Mouse (Mus musculus) embryo, embryonic 11 days (tissue): Measurements from ENCODE around the gene Gm39115.

ENCODE experiments used
- DNase-seq: peaks from one replicate; pipeline ENCODE4 v3.0.0-alpha.2; 2015

The Gm39115 gene

DNA sequence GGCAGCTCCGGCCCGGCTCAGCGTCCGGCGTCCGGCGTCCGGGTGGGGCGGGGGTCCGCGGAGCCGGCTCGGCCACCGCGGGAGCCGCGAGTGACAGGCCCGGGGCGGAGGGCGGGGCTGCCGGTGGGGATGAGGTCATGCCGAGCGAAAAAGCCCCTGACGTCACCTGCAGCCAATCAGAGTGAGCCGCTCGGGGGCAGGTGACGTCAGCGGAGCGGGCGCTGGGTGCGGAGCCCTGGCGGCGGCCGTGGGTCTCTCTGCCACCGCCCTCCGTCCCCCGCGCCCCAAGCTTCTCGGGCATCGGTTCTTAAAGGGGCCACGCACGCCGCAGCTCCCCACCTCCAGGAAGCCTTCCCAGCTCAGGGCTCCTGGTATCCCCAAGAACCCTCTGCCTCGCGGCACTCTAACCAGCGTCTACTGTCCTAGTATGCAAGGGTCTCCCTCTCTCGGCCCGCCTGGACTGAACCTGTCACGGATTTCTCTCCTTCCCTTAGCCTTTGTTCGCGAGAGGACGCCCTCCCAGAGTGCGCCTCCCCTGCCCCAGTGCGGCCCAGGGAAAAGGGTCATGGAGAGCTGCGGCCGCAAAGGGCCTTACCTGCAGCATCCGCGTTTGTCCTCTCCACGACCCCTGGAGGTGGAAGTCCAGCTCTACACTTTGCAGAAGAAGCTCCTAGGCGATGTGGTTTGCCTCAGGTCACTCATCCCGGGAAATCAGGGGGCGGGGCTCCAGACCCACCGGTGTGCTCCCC, 40.5 kb downstream of the Gm39115 start, which contains the start of gene Dusp8:
Gene Dusp8 (minus strand): TSS at position 661 of the 749 bp plus-strand sequence.
- peak; percentile 93 for DNase-seq

DNA sequence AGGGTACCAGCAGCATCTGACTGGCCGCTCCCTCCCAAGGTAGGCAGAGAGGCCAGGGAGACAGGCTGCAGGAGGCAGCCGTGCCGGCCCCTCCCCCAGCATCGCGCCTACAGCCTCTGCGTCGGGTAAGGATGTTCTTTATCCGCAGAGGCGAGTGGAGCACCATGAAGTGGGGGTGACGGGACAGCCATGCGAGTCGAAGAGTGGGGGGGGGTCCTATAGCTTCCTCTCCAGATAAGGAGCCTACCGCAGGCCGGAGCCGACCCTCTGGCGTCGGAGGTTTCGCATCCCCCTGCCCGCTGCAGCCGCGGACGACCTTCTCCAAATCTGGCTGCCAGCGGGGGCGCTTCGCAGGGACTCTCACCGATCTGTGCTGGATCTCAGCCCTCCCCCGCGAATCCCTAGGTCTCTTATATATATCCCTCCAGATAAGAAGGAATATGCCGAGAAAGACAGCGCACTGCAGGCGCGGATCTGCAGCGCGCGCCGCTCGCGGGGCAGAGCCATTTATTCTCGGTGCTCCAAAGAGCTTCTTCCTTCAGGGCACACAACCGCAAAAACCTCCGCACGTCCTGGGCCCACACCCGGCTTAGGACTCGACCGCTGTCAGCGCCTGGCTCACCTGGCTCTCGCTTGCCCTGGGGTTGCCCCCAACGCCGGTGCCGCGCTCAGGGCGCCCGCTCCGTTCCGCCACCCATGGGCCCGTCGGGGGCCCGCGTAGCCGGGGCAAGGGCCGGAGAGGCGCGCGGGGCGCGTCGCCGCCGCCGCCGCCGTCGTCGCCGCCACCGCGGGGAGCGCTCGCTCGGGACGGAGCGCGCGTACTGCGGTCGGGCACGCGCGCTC, 41.3 kb downstream of the Gm39115 start:
- DNase-seq = peak; percentile 51

DNA sequence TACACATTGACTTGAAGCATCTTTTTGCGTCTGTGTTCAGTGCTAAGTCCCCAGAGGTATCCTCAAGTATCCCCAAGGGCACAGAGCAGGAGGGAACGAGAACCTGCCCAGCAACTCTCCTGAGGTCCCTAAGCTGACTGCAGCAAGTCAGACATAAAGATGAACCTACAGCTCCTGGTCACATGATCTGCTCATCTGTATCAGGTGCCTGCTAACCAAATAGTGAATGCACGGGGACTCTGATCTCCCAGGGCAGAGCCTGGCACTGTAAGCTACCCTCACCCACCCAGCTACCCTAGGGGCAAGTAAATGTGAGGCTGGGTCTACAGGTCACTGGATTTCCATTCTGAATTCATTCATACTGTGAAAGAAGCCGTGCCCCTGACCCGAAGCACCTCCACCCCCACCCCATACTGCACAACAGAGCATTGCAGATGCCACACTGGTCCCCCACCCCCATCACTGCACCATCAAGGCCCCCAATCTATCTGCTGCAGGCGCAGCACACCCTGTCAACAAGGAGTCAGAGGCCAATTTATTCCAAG, 42.1 kb downstream of the Gm39115 start:
- DNase-seq = no peak

DNA sequence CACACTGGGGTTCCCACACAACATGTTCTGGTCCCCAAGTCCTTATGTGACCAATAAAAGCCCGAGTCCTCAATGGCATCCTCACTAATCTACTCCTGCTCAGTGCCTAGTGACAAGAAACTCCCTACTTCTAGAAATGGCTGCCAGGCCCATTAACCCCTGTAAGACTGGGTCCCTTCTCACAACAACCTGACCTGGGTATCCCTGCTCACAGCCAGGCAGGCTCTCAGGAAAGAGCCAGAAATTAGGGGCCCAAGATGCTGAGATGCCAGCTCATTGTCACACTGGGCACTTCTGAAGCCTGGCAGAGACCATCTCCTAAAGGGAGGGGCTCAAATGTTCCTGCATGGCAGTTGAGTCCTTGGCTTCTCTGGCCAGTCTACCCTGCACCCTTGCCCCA, 42.8 kb downstream of the Gm39115 start:
- no peak for DNase-seq

DNA sequence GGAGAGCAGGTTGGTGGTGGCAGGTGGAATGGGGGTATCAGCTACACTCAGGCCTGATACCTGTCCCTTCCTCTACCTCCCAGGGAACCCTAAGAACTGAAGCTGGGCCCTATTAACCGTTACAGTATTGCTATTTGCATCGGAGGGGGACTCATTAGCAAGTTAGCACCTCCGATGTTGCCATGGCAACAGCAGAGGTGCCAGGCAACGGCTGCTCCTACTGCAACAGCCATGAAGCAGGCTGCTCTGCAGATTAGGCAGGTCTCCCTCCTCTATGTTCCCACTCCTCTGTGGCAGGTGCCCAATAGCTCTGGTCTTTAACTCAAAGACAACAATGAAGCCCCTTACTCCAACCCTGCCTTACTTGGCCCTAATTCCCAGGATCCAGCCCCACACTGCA, 44.0 kb downstream of the Gm39115 start:
- DNase-seq = peak; percentile 35

DNA sequence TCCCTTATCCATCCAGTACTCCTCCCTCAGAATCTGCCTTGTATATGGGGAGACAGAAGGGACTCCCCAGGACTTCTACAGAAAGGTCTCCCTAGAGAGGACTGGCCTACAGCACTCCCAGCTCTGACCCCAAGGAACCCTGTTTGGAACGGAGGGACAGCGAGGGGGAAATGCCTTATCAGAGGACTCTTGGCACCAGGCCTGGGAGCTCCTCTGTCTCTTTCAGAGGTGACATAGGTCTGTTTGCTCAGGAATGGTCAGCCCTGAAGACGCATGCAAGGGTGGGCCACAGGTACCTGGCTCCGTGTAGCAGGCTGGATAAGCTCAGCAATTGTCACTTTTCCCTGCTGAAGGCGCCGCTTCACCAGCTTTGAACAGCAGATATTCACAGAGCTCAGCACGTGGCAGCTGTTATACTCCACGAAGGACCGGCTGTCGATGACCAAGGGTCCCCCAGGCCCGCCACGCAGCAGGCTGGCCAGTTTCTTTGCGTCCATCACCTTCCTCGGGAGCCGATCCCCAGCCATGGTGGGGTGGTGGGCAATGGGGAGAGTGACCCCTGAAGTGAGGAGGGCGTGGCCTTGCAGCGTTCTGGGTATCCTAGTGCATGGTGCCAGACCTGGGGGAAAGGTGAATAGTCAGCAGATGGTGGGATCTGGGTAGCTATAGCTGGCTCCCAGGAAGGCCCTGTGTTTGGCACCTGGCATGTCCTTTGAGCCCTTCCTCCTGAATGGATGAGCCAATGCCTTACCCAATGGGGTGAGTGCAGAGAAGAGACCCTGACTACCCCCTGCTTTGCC, 46.0 kb downstream of the Gm39115 start:
- no peak for DNase-seq

DNA sequence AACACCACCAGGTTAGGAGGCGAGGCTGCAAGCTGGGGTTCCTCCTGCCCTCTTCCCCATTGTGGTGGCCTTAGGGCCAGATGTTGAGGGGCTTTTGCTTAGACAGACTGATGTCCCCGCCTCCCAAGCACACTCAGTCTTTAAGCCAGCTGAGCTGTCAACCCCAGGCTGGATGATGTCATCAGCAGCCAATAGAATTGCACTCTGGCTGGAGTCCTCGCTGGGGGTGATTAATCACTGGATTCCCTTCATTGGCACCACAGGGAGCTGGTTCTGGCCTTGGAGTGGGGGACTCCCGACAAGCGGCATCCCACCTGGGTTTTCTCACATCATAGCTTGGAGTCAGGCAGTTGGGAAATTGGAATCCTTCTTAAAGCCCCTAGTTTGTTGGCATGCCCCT, 46.9 kb downstream of the Gm39115 start:
- DNase-seq = peak; percentile 87

DNA sequence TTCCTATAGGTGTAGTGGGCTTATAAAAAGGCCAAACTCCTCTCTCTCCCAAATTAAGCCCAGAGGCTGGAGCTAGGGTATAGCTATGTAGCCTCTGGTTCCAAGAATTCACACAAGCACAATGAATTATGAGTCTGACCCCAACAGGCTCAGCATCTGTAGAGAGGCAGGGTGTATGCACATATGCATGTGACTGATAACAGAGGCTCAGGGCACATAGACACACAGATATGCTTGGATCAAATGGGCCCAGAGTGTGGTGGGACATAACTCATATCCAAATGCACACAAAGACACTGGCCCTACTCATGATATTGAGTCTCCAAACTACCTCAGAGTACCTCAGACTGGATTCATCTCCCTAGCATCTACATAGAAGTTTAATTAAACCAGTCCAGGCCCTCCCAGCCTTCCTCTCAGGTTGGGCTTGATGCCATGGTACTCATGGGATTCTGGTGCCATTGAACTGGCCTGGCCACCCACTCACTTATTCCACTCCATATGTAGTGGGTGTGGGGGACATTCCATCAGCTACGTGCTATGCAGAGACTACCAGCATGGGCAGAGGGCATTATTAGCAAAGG, 48.7 kb downstream of the Gm39115 start:
- no peak for DNase-seq

DNA sequence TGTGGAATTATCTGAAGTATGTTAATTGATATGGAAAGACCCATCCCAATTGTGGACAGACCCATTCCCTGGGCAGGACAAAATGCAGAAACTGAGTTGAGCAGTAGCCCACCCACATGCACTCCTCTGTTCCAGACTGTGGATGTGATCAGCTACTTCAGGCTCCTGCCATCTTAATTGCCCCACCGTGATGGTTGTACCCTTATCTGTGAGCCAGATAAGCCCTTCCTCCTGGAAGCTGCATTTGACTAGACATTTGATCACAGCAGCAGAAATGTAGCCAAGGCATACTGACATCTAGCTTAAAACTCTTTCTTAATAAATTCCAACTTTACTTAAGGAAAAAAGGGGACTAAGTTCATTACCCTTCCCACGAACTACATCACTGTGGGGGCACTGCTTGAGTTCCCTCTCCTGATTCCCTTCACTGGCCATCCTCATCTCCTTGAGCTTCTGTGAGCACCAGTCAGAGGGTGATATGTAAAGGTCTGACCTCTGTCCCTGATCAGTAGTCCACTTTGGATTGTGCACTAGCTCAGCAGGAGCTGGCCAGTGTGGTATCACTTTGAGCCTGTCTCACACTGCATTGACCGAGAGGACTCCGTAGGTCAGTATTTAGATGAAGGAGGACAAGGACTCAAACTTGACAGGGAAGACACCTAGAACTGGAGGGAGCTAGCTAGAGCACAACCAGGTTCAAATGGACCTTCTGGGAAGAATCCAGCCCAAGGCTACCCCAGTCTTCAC, 49.5 kb downstream of the Gm39115 start:
- DNase-seq = no peak
